Mouse (Mus musculus): ENCODE measurements around the gene Tmub1.

- TF ChIP-seq CTCF (conservative IDR thresholded peaks at IDR 0.05; ENCODE audit: insufficient read depth, insufficient read length, low read depth, low read length): no peak
- no peak for TF ChIP-seq POLR2A (IDR thresholded peaks at IDR 0.05; ENCODE audit: low read depth, low read length)
Observed at GRCm38 (mm10) chr5:24490413-24490920, 42.8 kb upstream of the Tmub1 start.

Data from kidney, adult 2 months (tissue).